Mouse (Mus musculus) frontal cortex, postnatal 25 days (tissue): Measurements from ENCODE around the gene Klf13.

Experiments
- DNase-seq, 2 experiments: peaks; one replicate each; pipeline ENCODE4 v3.0.0; 2022; ENCODE audit warnings: low spot score in 2 of 2

Gene Klf13

GRCm38 (mm10) chr7:63888674-63889073, 50.0 kb downstream of the Klf13 start:
- DNase-seq, result no peak

- DNase-seq, result no peak
Observed at GRCm38 (mm10) chr7:63887602-63888123, 51.1 kb downstream of the Klf13 start.

DNA sequence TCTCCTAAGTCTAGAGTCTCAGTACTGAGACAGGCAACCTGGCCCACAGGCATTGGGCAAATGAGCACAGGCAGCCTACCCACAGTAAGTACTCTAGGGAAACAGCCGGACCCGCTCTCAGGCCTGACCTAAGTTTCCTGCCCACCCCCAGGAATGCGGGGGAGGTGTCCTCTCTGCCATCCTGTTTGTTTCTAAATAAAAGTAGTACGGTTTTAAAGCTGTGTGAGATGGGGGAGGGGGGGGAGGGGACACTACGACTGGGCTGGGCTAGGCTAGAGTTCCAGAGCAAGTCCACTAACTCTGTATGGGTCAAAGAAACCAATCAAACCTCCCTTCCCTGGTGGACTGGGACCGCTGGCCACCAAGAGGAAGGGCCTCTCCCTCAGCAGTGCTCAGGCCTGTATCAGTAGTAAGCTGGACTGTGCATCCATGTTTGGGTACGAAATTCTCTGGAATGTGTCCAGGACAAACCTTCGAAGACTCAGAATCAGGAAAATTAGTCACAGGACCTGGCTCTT, 51.6 kb downstream of the Klf13 start:
- no peak for DNase-seq

DNA sequence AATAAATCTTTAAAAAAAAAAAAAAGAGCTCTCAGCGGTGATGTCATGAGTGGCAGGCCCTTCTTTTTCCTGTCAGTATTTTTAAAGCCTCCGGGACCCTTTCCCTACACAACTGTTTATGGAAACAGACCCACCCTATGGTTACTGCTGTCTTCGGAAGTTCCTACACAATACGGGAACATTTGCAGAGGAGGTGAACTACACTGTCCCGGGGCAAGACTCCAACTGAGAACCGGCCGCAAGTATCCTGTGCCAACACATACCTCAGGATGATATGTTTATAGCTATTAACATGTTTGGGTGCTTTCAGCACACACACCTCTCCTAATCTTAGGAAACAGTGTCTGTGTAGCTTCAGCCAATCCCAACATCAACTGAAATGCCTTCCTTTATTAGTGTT, 53.7 kb downstream of the Klf13 start:
- DNase-seq, result no peak

DNA sequence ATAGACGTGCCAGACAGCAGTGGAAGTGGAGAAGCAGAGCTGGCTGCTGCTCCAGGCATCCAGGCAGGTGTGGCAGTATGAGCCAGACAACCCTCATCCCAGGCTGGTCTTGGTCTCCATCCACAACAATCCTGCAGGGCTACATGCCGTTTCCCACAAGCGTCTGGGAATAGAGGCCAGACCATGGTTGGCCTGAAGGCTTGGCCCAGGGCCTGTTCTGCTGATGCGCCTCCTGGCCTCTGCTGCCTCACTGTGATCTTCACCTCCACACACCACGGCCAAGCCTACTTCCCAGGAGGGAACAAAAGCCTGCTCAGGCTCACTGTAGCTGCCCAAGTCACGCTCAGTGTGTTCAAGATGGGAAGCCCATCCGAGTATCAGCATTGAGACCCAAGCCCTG, 56.0 kb downstream of the Klf13 start:
- DNase-seq, result no peak

GRCm38 (mm10) chr7:63879583-63879982, 59.1 kb downstream of the Klf13 start:
- no peak for DNase-seq

DNA sequence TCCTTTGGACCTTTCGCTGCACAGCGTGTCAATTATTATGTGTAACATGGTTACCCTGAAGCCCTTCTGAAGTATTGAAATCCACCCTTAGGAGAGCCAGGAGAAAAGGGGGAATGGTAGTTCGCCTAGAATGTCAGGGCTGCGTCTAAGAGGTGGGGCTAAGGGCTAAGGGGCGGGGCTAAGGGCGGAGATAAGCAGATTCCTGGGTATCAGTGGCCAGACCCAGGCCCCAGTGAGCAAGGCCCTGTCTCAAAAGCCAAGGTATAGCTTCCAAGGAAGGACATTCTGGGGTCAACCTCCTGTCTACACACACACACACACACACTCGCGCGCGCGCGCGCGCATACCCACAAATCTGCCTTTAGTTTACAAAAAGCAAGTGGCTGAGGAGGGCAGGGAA, 61.1 kb downstream of the Klf13 start:
- no peak for DNase-seq

GRCm38 (mm10) chr7:63876640-63877039, 62.1 kb downstream of the Klf13 start:
- DNase-seq, result no peak

DNA sequence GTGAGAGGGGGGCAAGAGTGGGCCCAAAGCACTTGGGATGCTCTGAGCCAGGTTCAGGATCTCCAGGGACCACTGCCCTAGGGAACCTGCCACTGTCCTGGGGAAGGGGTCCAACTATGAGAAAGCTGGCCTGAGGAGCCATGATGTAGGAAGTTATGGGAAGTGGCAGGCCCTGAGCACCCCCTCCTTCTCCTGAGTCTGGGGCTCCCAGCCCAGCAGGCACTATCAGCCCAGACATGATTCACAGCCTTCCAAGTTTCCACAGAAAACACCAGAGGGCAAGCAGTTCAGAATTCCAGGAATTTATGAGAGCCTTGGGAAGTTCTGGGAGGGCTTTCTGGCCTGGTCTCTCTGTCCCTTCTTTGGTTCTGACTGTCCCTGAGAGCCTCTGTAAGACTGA, 63.0 kb downstream of the Klf13 start:
- DNase-seq, result no peak

GRCm38 (mm10) chr7:63873880-63874279, 64.8 kb downstream of the Klf13 start:
- no peak for DNase-seq

DNA sequence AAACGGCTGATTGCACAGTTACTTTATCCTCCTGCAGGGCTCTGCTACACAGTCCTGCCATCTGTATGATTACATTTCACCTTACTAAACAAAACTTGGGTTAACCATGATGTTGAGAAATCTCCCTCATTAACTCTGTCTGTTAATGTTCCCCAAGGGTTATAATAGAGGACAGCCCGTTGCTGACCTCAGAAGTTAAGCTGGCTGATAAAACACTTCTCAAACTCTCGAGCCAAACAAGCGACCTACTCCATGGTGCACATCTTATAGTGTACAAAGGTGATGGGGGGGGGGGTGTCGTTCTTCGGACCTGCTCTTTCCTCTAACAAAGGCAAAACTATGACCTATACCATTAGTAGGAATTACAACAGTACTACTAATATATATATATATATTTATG, 67.0 kb downstream of the Klf13 start:
- no peak for DNase-seq

DNA sequence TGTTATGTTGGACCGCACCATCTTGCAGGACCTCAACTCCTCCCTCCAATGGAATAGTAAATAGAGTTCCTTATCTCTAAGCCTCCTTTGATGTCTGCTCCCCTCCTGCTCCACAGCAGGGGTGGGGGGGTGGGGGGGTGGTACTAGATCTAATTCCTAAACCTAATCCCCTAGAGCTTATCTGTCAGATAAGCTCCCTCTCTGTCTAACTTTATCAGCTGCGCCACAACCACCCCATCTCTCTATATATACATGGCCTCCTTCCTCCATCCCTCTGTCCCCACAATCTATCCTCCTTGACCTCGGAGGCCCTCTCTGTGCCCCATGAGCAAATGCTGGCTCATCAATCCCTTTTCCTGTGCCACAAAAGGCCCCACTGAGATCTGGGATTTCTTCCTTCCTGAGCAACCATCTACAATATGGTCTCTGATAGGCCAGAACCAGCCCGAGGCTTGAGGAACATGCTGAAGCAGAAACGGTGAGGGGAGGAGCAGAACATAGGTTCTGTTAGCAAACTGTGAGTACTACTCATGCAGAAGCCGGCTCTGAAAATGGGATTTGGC, 70.3 kb downstream of the Klf13 start:
- no peak for DNase-seq

- DNase-seq, result no peak
Observed at GRCm38 (mm10) chr7:63865911-63866310, 72.8 kb downstream of the Klf13 start.

GRCm38 (mm10) chr7:63863046-63863445, 75.7 kb downstream of the Klf13 start:
- no peak for DNase-seq

DNA sequence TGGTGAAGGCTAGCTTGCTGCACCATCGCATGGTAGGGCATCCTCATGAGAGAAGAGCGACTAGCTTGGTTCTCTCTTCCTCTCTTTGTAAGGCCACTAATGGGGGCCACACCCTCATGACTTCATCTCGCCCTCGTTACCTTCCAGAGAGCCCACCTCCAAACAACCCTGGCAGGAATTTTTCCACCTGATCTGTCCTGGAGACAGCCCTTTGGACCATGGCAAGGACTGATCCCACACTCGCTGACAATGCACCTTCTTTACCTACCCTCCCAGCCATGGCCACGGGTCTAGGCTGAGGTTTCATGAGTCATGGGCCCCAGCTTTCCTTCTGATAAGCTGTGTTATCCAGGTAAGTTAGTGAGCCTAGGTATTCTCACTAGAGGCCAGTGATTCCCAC, 77.6 kb downstream of the Klf13 start:
- DNase-seq, result no peak

- DNase-seq, result peak; percentile 69 to 85
Observed at GRCm38 (mm10) chr7:63858571-63859152, 80.1 kb downstream of the Klf13 start.

- no peak for DNase-seq
Observed at GRCm38 (mm10) chr7:63857771-63858417, 80.8 kb downstream of the Klf13 start.

DNA sequence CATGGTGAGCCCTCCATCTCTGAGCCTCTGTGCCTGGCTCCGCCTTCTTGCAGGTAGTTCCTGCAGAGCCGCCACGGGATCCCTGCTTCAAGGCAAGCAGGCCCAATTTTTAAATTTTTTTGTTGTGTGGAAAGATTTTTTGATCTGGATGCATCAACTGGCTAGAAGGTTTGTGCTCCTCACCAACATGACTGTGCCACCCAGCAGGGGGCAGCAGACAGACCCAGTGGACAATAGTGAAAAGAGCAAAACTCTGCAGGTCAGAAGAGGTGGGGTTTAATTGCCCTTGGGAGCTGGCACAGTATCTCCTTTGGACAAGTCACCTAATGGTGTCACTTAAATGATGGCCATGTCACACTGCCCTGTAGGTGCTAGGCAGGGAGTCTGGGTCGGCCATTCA, 83.4 kb downstream of the Klf13 start:
- DNase-seq, result peak; percentile 58 to 62

GRCm38 (mm10) chr7:63851841-63852533, 86.7 kb downstream of the Klf13 start:
- no peak for DNase-seq
